Mouse (Mus musculus): ENCODE data around the gene Pigr. TPM values are rescaled to one million over a fixed set of nuclear protein-coding genes. Genes with fewer than 3 reads are reported as not detected.
A peak's percentile ranks its signal among the peaks of the same experiment; 100 is the strongest.

Pigr gene
- 0.20 and 0.32 TPM in 2 replicates for polyA plus RNA-seq (2012; rRNA removed)

DNA sequence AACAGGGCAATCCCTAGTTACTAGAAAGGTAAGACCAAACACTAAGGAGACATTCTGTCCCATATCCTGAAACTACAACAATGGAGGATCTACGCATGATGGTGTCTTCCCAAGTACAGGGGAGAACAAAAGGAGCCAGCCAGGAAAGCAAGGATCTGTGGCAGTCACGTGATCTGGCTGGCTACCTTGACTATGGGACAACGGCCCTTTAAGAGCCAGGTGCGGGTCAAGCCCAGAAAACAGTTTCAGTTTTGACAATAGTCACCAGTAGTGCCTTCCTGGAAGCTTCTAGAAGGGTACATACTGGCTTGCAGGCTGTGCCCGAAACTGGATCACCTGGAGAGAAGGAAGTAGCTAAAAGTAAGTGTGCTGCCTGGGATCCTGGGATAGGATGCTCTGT is at the start of gene Pigr:
Pigr (plus strand) TSS at position 237 of the 400 bp plus-strand sequence.
- TF ChIP-seq CTCF (IDR thresholded peaks at IDR 0.05; ENCODE audit: extremely low read depth, insufficient read depth, insufficient read length, insufficient replicate concordance) (no peak), POLR2A (IDR thresholded peaks at IDR 0.05; ENCODE audit: low read depth, low read length) (no peak)
- no peak within 1 kb of the TSS for H3K27ac ChIP-seq (ENCODE audit: insufficient read depth, low read length)
- no peaks in the 10 kb centered on the region for H3K36me3 ChIP-seq (ENCODE audit: control insufficient read depth, insufficient read depth, low read length)
- H3K27me3 ChIP-seq (ENCODE audit: control insufficient read depth, insufficient read depth, low read length): no peaks in the 10 kb centered on the region
- peaks cover 5% of the 10 kb centered on the region; the same call in 1 of the 2 replicates for H3K4me1 ChIP-seq (ENCODE audit: control insufficient read depth, insufficient read depth, insufficient read length)
- no peak within 1 kb of the TSS for H3K4me3 ChIP-seq (ENCODE audit: extremely low read depth, insufficient read depth, insufficient read length)
- WGBS: 80% methylated on average over 5 of the region's 5 CpGs
- DNase-seq (ENCODE audit: low read depth in 1 of 2, low spot score in 2 of 2): no peak

DNA sequence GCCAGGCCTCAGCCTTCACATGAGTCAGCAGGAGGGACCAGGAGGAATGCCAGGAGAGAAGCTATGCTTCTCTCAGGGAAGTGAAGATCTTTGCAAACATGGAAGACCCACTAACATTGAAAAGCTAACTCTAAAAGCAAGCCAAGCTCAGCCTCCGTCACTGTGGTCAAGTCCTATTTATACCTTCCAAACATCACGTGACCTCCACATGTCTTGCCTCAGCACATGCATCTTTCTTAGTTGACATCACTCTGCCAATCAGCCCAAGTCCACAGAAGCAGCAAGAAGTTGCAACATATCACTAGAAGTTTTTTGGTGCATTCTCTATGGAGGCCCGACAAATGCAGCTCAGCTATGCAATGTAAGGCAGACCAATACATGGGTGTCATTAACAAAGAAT is 46.6 kb upstream of the Pigr start:
- 84% methylated on average over 3 of the region's 3 CpGs for WGBS
- H3K4me1 ChIP-seq (ENCODE audit: control insufficient read depth, insufficient read depth, insufficient read length): no peaks in the 10 kb centered on the region; the same call in 1 of the 2 replicates
- TF ChIP-seq CTCF (IDR thresholded peaks at IDR 0.05; ENCODE audit: extremely low read depth, insufficient read depth, insufficient read length, insufficient replicate concordance) (no peak), POLR2A (IDR thresholded peaks at IDR 0.05; ENCODE audit: low read depth, low read length) (no peak)

GRCm38 (mm10) chr1:130784054-130784453 is 42.4 kb upstream of the Pigr start:
- 22% methylated on average over 4 of the region's 4 CpGs for WGBS
- H3K27ac ChIP-seq (ENCODE audit: insufficient read depth, low read length): no peak overlapping the region
- DNase-seq (ENCODE audit: low read depth in 1 of 2, low spot score in 2 of 2): peak; percentile 17 to 26
- no peak overlapping the region for H3K4me3 ChIP-seq (ENCODE audit: extremely low read depth, insufficient read depth, insufficient read length)
- H3K36me3 ChIP-seq (ENCODE audit: control insufficient read depth, insufficient read depth, low read length): no peaks in the 10 kb centered on the region
- H3K27me3 ChIP-seq (ENCODE audit: control insufficient read depth, insufficient read depth, low read length): no peaks in the 10 kb centered on the region
- TF ChIP-seq POLR2A (IDR thresholded peaks at IDR 0.05; ENCODE audit: low read depth, low read length) (no peak), CTCF (IDR thresholded peaks at IDR 0.05; ENCODE audit: extremely low read depth, insufficient read depth, insufficient read length, insufficient replicate concordance) (peak; percentile 39; the same call in 1 of the 2 replicates)
- H3K4me1 ChIP-seq (ENCODE audit: control insufficient read depth, insufficient read depth, insufficient read length): no peaks in the 10 kb centered on the region

More for the DNA sequence above, 46.6 kb upstream of the Pigr start:
- no peaks in the 10 kb centered on the region for H3K27me3 ChIP-seq (ENCODE audit: control insufficient read depth, insufficient read depth, low read length)
- H3K4me3 ChIP-seq (ENCODE audit: extremely low read depth, insufficient read depth, insufficient read length): no peak overlapping the region
- H3K27ac ChIP-seq (ENCODE audit: insufficient read depth, low read length): no peak overlapping the region
- no peak for DNase-seq (ENCODE audit: low read depth in 1 of 2, low spot score in 2 of 2)
- H3K36me3 ChIP-seq (ENCODE audit: control insufficient read depth, insufficient read depth, low read length): no peaks in the 10 kb centered on the region

GRCm38 (mm10) chr1:130787001-130787400 is 39.5 kb upstream of the Pigr start:
- Histone ChIP-seq H3K36me3 (ENCODE audit: control insufficient read depth, insufficient read depth, low read length) (no peaks in the 10 kb centered on the region), H3K4me3 (ENCODE audit: extremely low read depth, insufficient read depth, insufficient read length) (no peak overlapping the region), H3K27me3 (ENCODE audit: control insufficient read depth, insufficient read depth, low read length) (no peaks in the 10 kb centered on the region), H3K27ac (ENCODE audit: insufficient read depth, low read length) (no peak overlapping the region), H3K4me1 (ENCODE audit: control insufficient read depth, insufficient read depth, insufficient read length) (no peaks in the 10 kb centered on the region)
- no peak for DNase-seq (ENCODE audit: low read depth in 1 of 2, low spot score in 2 of 2)
- TF ChIP-seq POLR2A (IDR thresholded peaks at IDR 0.05; ENCODE audit: low read depth, low read length) (no peak), CTCF (IDR thresholded peaks at IDR 0.05; ENCODE audit: extremely low read depth, insufficient read depth, insufficient read length, insufficient replicate concordance) (peak; percentile 10; the same call in 1 of the 2 replicates)
- WGBS: 54% methylated on average over 4 of the region's 4 CpGs

GRCm38 (mm10) chr1:130789512-130790451 is 36.7 kb upstream of the Pigr start:
- DNase-seq (ENCODE audit: low read depth in 1 of 2, low spot score in 2 of 2): no peak
- Histone ChIP-seq H3K4me3 (ENCODE audit: extremely low read depth, insufficient read depth, insufficient read length) (no peak overlapping the region), H3K4me1 (ENCODE audit: control insufficient read depth, insufficient read depth, insufficient read length) (no peaks in the 10 kb centered on the region), H3K27ac (ENCODE audit: insufficient read depth, low read length) (no peak overlapping the region), H3K27me3 (ENCODE audit: control insufficient read depth, insufficient read depth, low read length) (no peaks in the 10 kb centered on the region), H3K36me3 (ENCODE audit: control insufficient read depth, insufficient read depth, low read length) (no peaks in the 10 kb centered on the region)
- no peak for TF ChIP-seq POLR2A (IDR thresholded peaks at IDR 0.05; ENCODE audit: low read depth, low read length)
- no peak for TF ChIP-seq CTCF (IDR thresholded peaks at IDR 0.05; ENCODE audit: extremely low read depth, insufficient read depth, insufficient read length, insufficient replicate concordance)
- 77% methylated on average over 3 of the region's 3 CpGs for WGBS

DNA sequence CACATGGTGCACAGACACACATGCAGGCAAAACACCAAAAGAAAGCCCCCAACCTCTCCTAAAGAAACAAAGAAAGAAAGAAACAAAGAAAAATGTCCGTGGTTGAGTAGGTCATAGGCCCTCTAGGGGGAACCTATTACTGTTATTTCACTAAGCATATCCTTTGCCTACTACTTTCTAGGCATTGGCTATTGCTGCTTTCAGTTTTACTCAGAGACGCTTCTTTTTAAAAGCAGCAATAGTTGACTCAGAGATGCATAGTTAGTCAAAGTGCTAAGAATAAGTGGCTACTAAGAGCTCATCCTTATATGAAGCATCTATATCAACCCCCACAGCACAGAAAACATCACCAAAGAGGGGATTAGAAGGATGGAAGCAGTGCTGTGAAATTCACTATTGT is 31.2 kb upstream of the Pigr start:
- no peak overlapping the region for H3K4me3 ChIP-seq (ENCODE audit: extremely low read depth, insufficient read depth, insufficient read length)
- H3K27me3 ChIP-seq (ENCODE audit: control insufficient read depth, insufficient read depth, low read length): no peaks in the 10 kb centered on the region
- DNase-seq (ENCODE audit: low read depth in 1 of 2, low spot score in 2 of 2): no peak
- WGBS: 77% methylated on average over 2 of the region's 2 CpGs
- H3K36me3 ChIP-seq (ENCODE audit: control insufficient read depth, insufficient read depth, low read length): no peaks in the 10 kb centered on the region
- TF ChIP-seq CTCF (IDR thresholded peaks at IDR 0.05; ENCODE audit: extremely low read depth, insufficient read depth, insufficient read length, insufficient replicate concordance) (no peak), POLR2A (IDR thresholded peaks at IDR 0.05; ENCODE audit: low read depth, low read length) (no peak)
- H3K27ac ChIP-seq (ENCODE audit: insufficient read depth, low read length): no peak overlapping the region
- peaks cover 2% of the 10 kb centered on the region; the same call in 1 of the 2 replicates for H3K4me1 ChIP-seq (ENCODE audit: control insufficient read depth, insufficient read depth, insufficient read length)

All from spleen, adult 2 months (tissue).